Mouse (Mus musculus) erythroblast, embryonic 14.5 days (primary cell): Measurements from ENCODE around the gene Frmd6.

Source experiments
- GATA1 ChIP-seq: IDR thresholded peaks from 2 replicates; pipeline ENCODE4 v1.6.1; 2012; ENCODE audit warnings: low read length, inconsistent platforms, mixed read lengths
- TAL1 ChIP-seq: IDR thresholded peaks from 3 replicates; pipeline ENCODE4 v1.6.1; 2012; ENCODE audit warnings: low read length, inconsistent platforms, mixed read lengths

GRCm38 (mm10) chr12:70809957-70810356 lies 15.4 kb upstream of the Frmd6 start:
- TF ChIP-seq GATA1, result no peak
- no peak for TF ChIP-seq TAL1
